Mouse (Mus musculus) right cerebral cortex, adult 18-20 months (tissue): ENCODE measurements at regions not wholly inside any gene's neighbourhood (a gene's known extent, or its start where the extent isn't known, plus 50 kb on each side); places are given as distances from the start of the nearest gene placed in this dataset.

Experiments used
- DNase-seq: peaks from one replicate; pipeline ENCODE4 v3.0.0; 2022; ENCODE audit warnings: mixed read lengths

DNA sequence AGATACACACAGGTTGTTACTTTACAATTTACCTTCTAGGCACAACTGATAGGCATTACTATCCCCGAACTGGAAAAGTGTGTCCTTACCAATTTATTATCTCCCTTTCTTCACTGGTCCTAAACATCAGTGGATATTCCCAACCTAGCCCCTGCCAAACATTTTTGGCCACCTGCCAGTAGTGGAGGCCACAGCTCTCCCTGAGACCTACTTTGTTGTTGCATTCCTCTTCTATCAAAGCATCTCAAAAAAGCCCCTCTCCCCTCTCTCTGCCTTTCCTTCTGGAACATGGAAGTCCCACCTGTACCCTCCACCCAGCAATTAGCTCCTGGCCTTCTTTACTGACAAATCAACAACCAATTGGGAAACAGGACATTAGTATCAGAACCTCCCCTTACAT lies 282.2 kb downstream of the Rnf152 start:
- DNase-seq, result no peak

DNA sequence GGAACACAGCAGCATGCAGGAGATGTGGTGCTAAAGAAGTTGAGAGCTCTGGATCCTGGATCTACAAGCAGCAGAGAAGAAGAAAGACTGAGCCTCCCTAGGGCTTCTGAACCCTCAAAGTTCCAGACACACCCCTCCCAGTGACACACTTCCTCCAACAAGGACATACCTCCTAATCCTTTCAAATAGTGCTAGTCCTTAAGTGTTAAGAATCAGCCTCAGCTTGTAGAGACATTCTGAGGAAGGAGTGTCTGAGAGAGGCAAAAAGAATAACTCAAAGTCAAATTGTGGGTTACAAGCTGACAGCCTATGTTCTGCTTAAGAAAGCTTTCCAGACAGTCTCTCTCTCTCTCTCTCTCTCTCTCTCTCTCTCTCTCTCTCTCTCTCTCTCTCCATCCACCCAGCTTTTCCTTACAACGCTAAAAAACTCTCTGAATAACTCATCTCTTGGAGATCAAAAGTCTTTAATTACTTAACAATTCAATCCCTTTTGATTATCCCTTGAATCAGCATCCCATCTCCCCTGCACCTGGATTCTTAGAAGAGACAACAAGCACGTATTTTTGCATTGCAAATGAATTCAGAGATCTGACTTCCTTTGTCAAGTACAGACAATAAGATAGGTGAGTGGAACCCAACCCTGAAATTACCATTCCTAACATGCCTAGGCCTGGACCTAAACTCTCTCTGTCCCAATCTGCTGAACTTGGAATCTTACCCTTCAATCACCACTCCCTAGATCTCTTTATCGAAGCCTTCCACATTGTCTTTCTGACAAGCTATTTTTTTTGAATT lies 285.7 kb downstream of the Rnf152 start:
- no peak for DNase-seq

DNA sequence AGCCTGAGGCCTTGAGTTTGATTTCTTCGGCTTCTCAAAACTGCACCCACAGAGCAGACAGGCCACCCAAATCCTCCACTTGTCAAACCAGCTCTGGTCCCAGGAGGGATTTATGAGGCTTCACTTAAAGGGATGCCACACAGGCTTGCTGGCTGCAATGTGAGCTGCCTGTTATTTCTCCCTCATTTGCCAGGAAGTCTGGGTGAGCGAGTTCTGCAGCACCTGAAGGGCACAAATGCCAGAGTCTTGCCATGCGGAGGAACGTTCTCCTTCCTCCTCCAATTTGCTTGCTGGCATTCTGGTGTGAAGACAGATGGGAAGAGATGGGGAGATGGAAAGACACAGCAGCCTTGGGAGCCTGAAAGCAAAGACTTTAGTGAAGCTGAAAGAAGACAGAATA lies 288.6 kb downstream of the Rnf152 start:
- peak; percentile 27 for DNase-seq

DNA sequence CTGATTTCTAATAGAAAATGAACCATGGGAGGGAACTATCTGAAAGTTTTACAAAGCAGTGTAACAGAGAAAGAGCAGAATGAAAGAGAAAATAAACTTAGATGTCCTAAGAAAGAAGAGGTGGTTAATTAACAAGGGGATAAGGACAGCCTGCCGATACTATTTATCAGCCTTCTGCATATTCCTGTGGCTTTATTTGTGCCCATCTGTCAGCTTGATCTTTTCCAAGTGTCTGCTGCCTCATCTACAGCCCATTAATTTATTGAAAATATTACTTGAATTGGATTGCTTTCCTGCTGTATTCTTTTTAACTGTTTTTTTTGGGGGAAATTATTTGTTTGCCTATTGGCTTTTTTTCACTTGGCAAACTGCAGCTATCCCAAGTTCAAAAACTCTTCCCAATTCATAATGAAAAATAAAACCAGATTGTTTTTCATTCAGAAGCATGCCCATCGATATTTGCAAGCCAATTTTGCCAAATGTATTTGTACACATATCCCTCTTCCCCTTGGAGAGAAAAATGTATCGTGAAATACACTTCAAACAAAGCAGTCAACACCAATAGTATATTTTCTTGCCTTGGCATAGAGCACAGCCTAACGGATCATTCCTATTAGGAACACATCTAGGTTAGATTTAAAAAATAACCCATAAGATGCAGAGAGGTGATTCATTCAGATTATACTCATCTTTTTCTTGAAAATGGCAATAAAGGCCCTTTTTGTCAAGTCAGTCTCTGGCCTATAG lies 289.3 kb downstream of the Rnf152 start:
- no peak for DNase-seq

DNA sequence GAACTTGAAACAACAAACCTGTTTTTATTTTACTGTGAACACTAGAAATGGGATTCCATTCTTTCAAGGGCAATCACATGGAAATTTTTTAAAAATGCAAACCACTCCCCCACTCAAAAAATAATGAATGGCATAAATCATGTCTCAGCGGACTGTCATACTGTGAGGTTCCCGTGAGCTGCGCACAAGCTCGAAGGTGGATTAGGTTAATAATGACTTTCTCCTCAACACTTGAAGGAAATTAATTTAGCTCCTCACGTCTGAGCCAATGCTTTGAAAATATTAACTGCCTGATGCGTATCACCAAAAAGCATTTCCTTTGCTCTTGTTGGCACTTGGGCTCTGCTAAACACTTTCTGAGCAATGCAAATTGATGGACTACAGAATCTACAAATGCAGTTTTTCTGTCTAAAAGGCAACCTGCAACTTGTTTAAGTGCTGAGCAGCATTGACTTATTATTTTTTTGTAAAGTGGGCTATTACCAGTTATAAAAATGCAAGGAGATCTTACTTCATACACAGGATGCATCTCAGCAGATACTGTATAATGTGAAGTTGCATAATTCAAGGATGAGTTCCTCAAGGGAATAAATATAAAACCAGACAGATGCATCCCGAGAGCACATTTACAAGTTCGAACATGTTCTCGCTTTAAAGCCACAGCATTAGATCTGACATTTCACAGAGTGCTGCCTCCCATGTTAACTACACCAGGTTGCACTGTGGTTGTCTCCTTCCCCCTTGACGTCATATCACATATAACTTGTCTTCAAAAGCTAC lies 282.4 kb downstream of the Cdh20 start:
- no peak for DNase-seq
